Mouse (Mus musculus) ES-E14 (cell line): Measurements from ENCODE around the gene Tacr2. TPM values are rescaled to one million over a fixed set of nuclear protein-coding genes. Genes with fewer than 3 reads are reported as not detected.

Source experiments
- DNase-seq: peaks from one replicate; pipeline ENCODE4 v3.0.0-alpha.2; 2013; ENCODE audit warnings: low read depth, low spot score
- H3K27ac ChIP-seq: 2 replicates; pipeline ENCODE4 v1.5.1; 2012; ENCODE audit warnings: low read depth, mild to moderate bottlenecking, low read length, moderate library complexity, mixed read lengths; ENCODE audit not compliant: poor library complexity, insufficient read depth, severe bottlenecking
- H3K36me3 ChIP-seq: 2 replicates; pipeline ENCODE4 v1.6.1; 2012; ENCODE audit warnings: mild to moderate bottlenecking, low read length, moderate library complexity, mixed read lengths; ENCODE audit not compliant: control insufficient read depth, poor library complexity, insufficient read depth, severe bottlenecking
- H3K4me1 ChIP-seq, 2 experiments: fragments of 150-350 bp in 1 of 2; sonication (generic) in 1 of 2; 2 replicates each; pipeline ENCODE4 v1.6.1; 2012; ENCODE audit warnings: low read length in 2 of 2, mild to moderate bottlenecking in 1 of 2, mixed read lengths in 1 of 2; ENCODE audit not compliant: control insufficient read depth in 2 of 2, insufficient read depth in 2 of 2, poor library complexity in 1 of 2
- H3K4me3 ChIP-seq, 2 experiments: fragments of 150-350 bp in 1 of 2; sonication (generic) in 1 of 2; 2 replicates each; pipeline ENCODE4 v1.5.1; 2012; ENCODE audit warnings: low read length in 2 of 2, low read depth in 1 of 2, mild to moderate bottlenecking in 1 of 2, mixed read lengths in 1 of 2; ENCODE audit not compliant: insufficient read depth in 1 of 2, poor library complexity in 1 of 2, severe bottlenecking in 1 of 2
- H3K9ac ChIP-seq: 2 replicates; pipeline ENCODE4 v1.6.1; 2012; ENCODE audit warnings: low read depth, mild to moderate bottlenecking, low read length, mixed read lengths; ENCODE audit not compliant: poor library complexity, insufficient read depth, severe bottlenecking
- H3K9me3 ChIP-seq: fragments of 150-350 bp; sonication (generic); 2 replicates; pipeline ENCODE4 v1.6.1; 2012; ENCODE audit warnings: low read depth, mild to moderate bottlenecking, low read length; ENCODE audit not compliant: control insufficient read depth, insufficient read depth
- CHD2 ChIP-seq: IDR thresholded peaks from 2 replicates; pipeline ENCODE4 v1.6.1; 2014; ENCODE audit warnings: mild to moderate bottlenecking, low read depth, low read length, inconsistent platforms
- HCFC1 ChIP-seq: IDR thresholded peaks from 2 replicates; pipeline ENCODE4 v1.6.1; 2012; ENCODE audit warnings: low read length, inconsistent platforms, borderline replicate concordance; ENCODE audit not compliant: insufficient read depth
- MAFK ChIP-seq: IDR thresholded peaks from 2 replicates; pipeline ENCODE4 v1.6.1; 2014; ENCODE audit warnings: mild to moderate bottlenecking, low read depth, low read length, inconsistent platforms; ENCODE audit not compliant: insufficient read depth
- ZC3H11A ChIP-seq: IDR thresholded peaks from 2 replicates; pipeline ENCODE4 v1.6.1; 2012; ENCODE audit warnings: low read depth, mild to moderate bottlenecking, inconsistent platforms, low read length, borderline replicate concordance
- ZNF384 ChIP-seq: IDR thresholded peaks from 2 replicates; pipeline ENCODE4 v1.6.1; 2012; ENCODE audit warnings: low read depth, low read length, inconsistent platforms
- in situ Hi-C, 2 experiments: fragments of 600-800 bp; cut with MboI; formaldehyde crosslinking; loops; one replicate each; pipeline ENCODE4 v1.15.1; 2025; ENCODE audit warnings: low sequenced_read_pairs in 2 of 2, inconsistent platforms in 1 of 2; ENCODE audit not compliant: unreplicated experiment in 2 of 2
- total RNA-seq: library from RNA; depleted of rRNA; stranded (reverse); fragments of 300-350 nt; gene quantifications from 2 replicates; pipeline ENCODE4 v1.2.3, GENCODE M21; 2012

The Tacr2 gene
- total RNA-seq, 1 experiment: 0.18 TPM

DNA sequence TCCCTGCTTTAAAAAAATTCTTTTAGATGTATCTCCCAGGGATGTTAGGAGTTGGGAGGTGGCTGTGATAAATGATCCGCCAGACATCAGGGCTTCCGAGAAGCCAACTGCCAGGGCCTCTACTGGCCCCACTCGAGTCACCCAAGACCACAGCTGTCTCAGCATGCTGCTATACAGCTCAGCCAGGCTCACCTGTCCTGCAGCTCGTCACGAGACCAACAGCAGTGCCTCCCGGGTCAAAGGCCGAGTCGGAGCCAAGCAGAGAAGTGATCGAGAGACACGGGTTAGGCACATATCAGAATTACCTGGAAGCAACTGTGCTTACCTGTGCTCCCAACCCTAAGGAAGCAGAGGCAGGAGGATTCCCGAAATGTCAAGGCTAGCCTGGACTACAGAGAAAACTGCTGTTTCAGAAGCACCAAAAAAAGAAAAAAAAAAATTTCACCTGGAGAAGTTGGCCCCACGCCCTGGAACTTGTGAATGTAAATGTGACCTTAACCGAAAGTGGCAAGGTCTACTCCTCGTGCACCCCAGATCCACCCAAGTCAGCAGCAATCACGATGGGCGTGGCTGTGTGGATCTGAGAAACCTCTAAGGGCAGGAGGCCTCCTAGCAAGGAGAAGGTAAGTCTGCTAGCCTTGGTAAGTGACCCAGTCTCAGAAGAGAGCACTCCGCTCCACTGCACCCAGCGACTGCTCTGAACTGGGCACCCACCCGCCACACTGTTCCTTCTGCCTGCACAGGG, 34.0 kb upstream of the Tacr2 start:
- DNase-seq: no peak
- no peak for TF ChIP-seq ZNF384
- no peak for TF ChIP-seq CHD2
- no peak for TF ChIP-seq MAFK
- no peak for TF ChIP-seq HCFC1
- no peak for TF ChIP-seq ZC3H11A
- in situ Hi-C loops: no loop called here
- Histone ChIP-seq H3K4me1 (peaks cover 9 to 15% of the 10 kb centered on the region in 2 experiments; a peak in 3 of 4 replicates), H3K4me3 (no peak overlapping the region), H3K9ac (0 out of 2 replicates have a peak overlapping the region, but pooled peaks have one; percentile 13), H3K9me3 (no peaks in the 10 kb centered on the region), H3K27ac (no peak overlapping the region; the same call in 1 of the 2 replicates), H3K36me3 (no peaks in the 10 kb centered on the region)

DNA sequence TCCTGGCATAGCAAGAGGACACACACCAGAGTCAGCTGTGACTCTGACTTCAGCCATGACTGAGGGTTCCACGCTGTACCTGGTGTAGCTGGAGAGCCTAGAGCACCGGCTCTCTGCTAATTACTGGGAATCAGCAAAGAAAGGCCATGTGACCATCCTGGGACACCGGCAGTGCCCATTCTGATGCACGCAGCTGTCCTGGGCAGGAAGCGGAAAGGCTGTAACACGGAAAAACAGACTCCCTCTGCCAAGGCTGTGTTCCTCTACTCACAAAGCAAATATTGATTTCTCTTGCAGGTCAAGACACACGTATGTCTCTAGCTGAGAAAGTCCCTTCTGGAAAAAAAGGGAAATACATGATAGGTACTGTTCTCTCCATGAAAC, 33.5 kb upstream of the Tacr2 start:
- no peak for TF ChIP-seq CHD2
- no peak for TF ChIP-seq HCFC1
- peaks cover 9 to 15% of the 10 kb centered on the region in 2 experiments; a peak in 3 of 4 replicates for H3K4me1 ChIP-seq
- no peaks in the 10 kb centered on the region for H3K9me3 ChIP-seq
- H3K27ac ChIP-seq: no peak overlapping the region
- no peak for DNase-seq
- H3K9ac ChIP-seq: no peak overlapping the region
- H3K4me3 ChIP-seq: no peak overlapping the region
- H3K36me3 ChIP-seq: no peaks in the 10 kb centered on the region
- in situ Hi-C loops: no loop called here

DNA sequence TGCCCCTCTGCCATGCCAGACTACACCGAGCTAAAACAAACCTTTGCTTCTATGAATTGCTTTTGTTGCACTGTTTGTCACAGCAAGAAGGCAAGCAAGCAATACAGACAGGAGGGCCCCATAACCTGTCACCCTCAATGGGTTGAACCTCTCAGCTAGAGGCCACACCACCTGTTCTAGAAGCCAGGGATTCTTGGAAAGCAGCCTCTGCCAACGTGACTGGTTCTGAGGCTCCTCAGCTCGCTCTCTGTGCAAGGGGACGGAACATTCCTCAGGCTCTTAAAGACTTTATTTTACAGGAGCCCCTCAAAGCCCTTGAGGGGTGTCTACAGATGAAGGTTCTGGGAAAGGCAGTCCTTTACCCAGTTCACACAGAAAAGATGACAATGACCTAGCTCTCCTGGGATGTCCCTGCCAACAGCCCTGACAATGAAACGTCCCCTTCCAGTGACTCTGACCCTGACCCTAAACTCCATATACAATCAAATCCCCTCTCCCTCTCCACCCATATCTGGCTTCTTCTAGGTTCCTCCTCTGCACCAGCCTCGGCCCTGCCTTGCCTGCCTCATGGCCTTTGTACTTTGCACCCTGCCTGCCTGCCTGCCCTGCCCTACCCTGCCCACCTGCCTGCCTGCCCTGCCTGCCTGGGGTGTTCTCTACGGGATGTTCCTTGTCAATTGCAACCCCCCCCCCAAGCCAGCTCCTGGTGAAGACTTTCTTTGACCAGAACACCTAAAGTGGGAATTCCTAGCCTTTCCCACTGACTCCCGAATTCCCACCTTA, 31.3 kb upstream of the Tacr2 start:
- H3K4me1 ChIP-seq: peaks cover 9 to 15% of the 10 kb centered on the region in 2 experiments; a peak in 3 of 4 replicates
- H3K36me3 ChIP-seq: no peaks in the 10 kb centered on the region
- H3K27ac ChIP-seq: no peak overlapping the region
- no peak overlapping the region for H3K4me3 ChIP-seq
- TF ChIP-seq MAFK (no peak), ZC3H11A (no peak), CHD2 (no peak), HCFC1 (no peak), ZNF384 (no peak)
- no peak for DNase-seq
- H3K9ac ChIP-seq: no peak overlapping the region
- no peaks in the 10 kb centered on the region for H3K9me3 ChIP-seq
- in situ Hi-C loops: no loop called here

DNA sequence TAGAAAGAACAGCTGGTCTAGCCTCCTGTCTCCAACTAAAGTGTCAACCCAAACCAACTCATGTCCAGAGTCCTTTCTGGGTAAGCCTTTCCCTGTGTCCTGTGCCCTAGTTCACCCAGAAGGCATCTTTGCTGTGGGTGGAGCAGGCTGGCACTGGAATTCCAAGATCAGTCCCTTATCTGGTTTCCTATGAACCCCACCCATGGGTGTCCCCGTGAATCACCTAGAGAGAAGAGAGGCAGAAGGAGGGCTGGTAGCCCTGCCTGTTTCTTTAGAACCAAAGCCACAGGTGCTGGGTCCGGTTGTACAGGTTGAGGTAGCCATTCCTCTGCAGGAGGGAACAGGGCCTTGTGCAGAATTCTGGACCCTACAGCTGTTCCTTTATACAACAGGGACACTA, 30.6 kb upstream of the Tacr2 start:
- H3K36me3 ChIP-seq: no peaks in the 10 kb centered on the region
- H3K9ac ChIP-seq: no peak overlapping the region
- TF ChIP-seq HCFC1: no peak
- no peak for TF ChIP-seq CHD2
- TF ChIP-seq ZC3H11A: no peak
- no peak for TF ChIP-seq ZNF384
- no peak for TF ChIP-seq MAFK
- peaks cover 7 to 15% of the 10 kb centered on the region in 2 experiments; a peak in 2 of 4 replicates for H3K4me1 ChIP-seq
- in situ Hi-C loops: no loop called here
- DNase-seq: no peak
- no peaks in the 10 kb centered on the region for H3K9me3 ChIP-seq
- H3K4me3 ChIP-seq: no peak overlapping the region
- H3K27ac ChIP-seq: no peak overlapping the region
